Mouse (Mus musculus) ZHBTc4 (cell line): ENCODE results near the gene Tmod4.

Experiments used
- DNase-seq: peaks from one replicate; pipeline ENCODE4 v3.0.0-alpha.2; 2011; ENCODE audit warnings: low read depth, low spot score

Gene Tmod4

GRCm38 (mm10) chr3:95136336-95136735 is 12.1 kb downstream of the Tmod4 start:
- DNase-seq = no peak

- peak; percentile 80 for DNase-seq
These were observed 15.5 kb downstream of the Tmod4 start for GRCm38 (mm10) chr3:95139586-95140288.

DNA sequence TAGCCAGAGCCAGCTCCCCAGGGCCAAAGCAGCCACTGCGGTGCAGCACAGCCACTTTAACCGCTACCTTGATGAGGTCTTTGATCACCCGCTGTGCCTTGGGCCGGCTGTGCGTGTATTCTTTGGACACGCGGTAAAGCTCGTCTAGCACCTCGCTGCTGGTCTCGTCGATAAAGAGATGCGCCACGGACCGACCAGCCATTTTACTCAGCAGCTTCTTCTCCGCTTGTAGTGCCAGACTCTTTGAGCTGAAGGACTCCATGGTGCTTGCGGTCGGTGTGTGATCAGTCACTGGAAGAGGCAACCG is 16.0 kb downstream of the Tmod4 start:
- DNase-seq = peak; percentile 79

DNA sequence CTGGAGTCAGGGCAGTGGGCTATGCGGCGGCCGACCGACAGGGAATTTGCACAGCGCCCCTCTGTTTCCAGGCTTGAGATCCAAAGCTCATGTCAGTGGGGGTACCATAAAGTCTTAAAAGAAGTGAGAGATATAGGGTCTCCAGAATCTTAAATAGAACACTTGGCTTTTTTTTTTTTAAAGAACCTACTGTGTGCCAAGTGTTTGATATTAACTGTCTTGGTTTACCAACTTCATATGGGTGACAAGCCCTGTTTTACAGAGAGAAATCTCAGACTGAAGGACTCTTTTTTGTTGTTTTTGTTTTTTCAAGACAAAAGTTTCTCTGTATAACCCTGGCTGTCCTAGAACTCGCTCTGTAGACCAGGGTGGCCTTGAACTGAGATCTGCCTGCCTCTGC is 16.5 kb downstream of the Tmod4 start:
- DNase-seq = no peak

DNA sequence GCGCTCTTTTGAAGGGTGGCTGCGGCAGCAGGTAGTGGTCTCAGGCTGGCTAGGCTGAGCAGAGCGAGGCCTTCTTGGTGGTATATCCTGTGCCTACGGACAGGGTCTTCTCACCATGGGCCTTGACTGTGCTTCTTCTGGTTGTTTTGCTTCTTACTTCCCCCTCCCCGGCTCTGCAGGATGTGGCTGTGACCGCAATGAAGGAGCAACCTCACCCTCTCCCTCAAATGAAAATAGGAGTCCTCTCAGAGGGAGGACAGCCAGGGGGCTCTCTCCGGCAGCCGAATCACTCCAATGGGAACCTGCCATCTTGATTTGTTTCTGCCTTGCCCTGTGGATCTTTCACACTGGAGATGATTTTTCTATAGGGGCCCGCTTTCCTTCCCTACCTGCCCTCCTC is 17.2 kb downstream of the Tmod4 start:
- no peak for DNase-seq

- DNase-seq = no peak
These were observed 17.8 kb downstream of the Tmod4 start, which contains the start of gene Tnfaip8l2 for GRCm38 (mm10) chr3:95141952-95142616. Tnfaip8l2 (minus strand) TSS chr3:95142360.

DNA sequence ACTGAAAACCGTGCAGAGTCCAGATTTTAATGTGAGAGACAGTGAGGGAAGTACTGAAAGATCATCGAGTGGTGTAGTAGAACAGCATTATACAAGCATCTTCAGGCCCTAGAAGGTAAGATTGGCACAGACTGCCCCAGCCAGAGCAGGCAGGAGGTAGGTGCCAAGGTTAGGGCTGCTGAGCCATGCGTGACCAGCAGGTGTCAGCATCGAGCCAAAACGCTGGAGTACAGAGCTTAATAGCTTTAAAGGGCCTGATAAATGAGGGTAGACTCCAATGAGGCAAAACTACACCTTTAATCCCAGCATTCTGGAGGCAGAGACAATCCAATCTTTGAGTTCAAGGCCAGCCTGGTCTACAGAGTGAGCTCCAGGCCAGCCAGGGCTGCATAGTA is 18.3 kb downstream of the Tmod4 start:
- peak; percentile 86 for DNase-seq

GRCm38 (mm10) chr3:95147924-95148323 is 23.6 kb downstream of the Tmod4 start:
- no peak for DNase-seq

GRCm38 (mm10) chr3:95153874-95154273 is 29.6 kb downstream of the Tmod4 start:
- DNase-seq = peak; percentile 83

GRCm38 (mm10) chr3:95159511-95159986 is 35.3 kb downstream of the Tmod4 start:
- no peak for DNase-seq

- peak; percentile 96 for DNase-seq
These were observed 36.0 kb downstream of the Tmod4 start, which contains the start of gene Sema6c for GRCm38 (mm10) chr3:95159987-95160963. Sema6c (plus strand) TSS chr3:95160457.

GRCm38 (mm10) chr3:95161041-95161551 is 36.8 kb downstream of the Tmod4 start:
- DNase-seq = peak; percentile 37

DNA sequence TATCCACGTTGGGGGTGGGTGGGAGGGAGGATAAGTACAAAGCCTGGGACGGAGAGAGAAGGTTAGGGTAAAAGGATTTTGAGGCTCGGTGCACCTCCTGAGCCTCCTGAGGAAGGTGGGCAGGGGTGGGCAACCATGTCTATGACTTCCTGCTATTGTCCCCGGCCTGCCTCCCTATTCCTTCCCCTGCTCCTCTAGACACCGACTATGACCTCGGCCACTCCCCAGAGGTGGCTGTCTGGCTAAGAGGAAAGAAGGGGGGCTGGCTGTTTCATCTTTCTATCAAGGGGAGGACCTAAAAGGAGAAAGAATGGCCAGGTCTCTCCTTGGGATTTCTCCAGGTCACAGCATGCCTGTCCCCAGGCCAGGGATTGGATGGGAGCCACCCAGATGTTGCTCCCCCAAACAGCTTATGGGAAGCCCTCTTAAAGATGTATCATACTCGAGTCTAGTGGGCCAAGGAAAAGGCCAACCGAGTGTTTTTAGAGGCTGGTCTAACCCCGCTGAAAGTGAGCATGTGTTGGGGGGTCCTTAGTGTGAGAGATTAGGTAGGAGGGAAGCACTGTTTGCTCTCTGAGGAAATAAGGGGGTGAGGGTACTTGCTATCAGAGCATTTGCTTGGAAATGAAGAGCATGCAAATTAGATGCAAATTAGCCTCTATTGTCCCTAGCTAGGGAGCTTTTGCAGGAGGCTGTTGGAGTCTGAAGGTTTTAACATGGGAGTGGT is 37.5 kb downstream of the Tmod4 start:
- DNase-seq = peak; percentile 74

GRCm38 (mm10) chr3:95162345-95162628 is 38.0 kb downstream of the Tmod4 start:
- no peak for DNase-seq

DNA sequence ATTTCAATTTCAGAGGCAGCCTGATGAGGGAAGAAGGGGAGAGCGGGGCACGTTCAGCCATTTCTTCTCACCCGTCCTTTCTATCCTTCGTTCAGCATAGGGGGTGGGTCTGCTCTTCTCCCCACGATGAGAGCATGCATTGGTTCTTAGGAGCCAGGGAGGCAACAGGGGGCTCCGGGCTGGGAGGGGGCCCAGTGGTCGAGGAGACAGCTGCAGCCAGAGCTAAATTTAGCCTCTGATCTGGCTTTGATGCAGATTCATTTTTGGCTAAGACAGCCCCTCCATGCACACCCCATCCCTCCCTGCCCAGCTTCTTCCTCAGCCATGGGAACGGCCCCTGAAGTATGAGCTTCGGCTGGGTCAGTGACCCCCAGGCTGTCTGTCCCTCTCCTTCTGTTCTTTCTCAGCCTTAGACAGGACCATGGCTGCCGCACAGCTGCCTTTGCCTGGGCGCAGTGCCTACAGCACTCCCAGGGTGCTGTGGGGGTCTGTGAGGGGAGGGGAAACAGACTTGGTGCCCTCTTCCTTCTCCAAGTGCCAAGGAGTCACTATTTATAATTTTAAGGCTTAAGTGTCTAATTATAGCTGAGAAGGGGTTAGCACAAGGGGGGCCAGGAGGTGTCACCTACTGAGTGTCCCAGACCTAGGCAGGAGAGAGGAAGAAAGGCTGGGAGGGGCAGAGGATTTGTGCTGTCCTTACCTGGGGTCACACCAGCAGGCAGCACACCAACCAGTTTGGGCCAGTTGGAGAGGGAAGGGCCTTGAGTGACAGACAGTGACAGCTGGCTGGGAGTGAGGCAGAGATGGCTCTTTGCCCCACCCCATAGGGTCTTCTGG is 39.4 kb downstream of the Tmod4 start:
- DNase-seq = peak; percentile 78

GRCm38 (mm10) chr3:95164256-95164550 is 39.9 kb downstream of the Tmod4 start:
- DNase-seq = no peak

- DNase-seq = no peak
These were observed 40.6 kb downstream of the Tmod4 start for GRCm38 (mm10) chr3:95164840-95165239.

DNA sequence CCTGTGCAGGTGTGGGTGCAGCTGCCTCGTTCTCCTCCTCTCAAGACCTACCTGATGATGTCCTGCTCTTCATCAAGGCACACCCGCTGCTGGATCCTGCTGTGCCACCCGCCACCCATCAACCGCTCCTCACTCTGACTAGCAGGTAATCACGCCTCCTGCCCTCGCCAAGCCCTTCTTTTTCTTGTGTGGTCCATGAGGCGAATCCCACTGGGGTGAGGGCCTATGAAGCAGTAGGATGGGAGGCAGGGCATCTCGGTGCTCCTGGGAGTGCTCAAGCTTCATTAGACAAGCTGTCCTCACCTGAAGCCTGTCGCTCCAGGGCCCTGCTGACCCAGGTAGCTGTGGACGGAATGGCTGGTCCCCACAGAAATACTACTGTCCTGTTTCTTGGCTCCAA is 45.7 kb downstream of the Tmod4 start:
- DNase-seq = no peak

- no peak for DNase-seq
These were observed 46.8 kb downstream of the Tmod4 start for GRCm38 (mm10) chr3:95171105-95171504.

DNA sequence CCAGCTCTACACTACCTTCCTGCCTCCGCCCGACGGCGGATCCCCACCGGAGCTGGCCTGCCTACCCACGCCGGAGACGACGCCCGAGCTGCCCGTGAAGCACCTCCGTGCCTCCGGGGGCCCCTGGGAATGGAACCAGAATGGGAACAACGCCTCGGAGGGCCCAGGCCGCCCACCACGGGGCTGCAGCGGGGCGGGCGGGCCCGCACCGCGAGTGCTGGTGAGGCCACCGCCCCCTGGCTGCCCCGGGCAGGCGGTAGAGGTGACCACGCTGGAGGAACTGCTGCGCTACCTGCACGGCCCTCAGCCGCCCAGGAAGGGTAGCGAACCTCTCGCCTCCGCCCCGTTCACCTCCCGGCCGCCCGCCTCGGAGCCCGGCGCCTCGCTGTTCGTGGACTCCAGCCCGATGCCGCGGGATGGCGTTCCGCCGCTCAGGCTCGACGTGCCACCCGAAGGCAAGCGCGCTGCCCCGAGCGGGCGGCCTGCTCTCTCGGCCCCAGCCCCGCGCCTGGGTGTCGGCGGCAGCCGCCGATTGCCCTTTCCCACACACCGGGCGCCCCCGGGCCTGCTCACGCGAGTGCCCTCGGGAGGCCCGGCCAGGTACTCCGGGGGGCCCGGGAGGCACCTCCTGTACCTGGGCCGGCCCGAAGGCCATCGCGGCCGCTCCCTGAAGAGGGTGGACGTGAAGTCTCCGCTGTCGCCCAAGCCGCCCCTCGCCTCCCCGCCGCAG is 48.4 kb downstream of the Tmod4 start:
- DNase-seq = peak; percentile 56
